Mouse (Mus musculus): ENCODE measurements around the gene Ankrd13d.

DNA sequence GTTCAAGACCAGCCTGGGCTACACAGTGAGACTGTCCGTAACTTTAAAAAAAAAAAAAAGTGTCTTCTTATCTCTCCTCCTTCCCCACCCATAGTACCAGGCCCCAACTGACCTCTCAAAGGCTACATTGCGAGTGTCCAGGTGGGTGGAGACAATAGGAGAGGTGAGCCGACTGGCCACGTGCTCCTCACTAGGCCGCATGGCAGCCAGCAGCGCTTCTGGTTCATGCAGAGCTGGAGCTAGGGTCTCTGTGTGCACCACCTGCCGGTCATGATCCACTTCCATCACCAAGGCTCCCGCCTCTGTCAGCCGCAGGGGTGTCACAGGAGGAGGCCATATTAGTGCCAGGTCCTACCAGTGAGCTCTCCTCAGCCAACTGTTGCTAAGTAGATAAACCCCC lies 2.5 kb downstream of the Ankrd13d start:
- TF ChIP-seq TCF12 (IDR thresholded peaks at IDR 0.05; ENCODE audit: insufficient read depth, poor library complexity, severe bottlenecking) (no peak), POLR2AphosphoS2 (IDR thresholded peaks at IDR 0.05; ENCODE audit: insufficient read length, low read depth) (no peak), POLR2A (IDR thresholded peaks at IDR 0.05; ENCODE audit: insufficient read length, low read depth) (no peak), USF1 (IDR thresholded peaks at IDR 0.05; ENCODE audit: low read depth) (no peak), MAX (IDR thresholded peaks at IDR 0.05; ENCODE audit: low read depth) (no peak)

Measured in myocyte (in vitro differentiated cells).